Mouse (Mus musculus) limb, embryonic 15.5 days (tissue): ENCODE data around the gene Rsbn1. TPM values are rescaled to one million over a fixed set of nuclear protein-coding genes. Genes with fewer than 3 reads are reported as not detected.

ENCODE experiments used
- ATAC-seq: fragments of 200-750 bp; cut with Nextera tagmentation; 2 replicates; pipeline ENCODE4 v1.8.0; 2017; ENCODE audit warnings: low read depth, moderate TSS enrichment; ENCODE audit not compliant: insufficient number of reproducible peaks, low FRiP score, low TSS enrichment
- H3K27ac ChIP-seq: fragments of 300-500 bp; sonication (generic); 2 replicates; pipeline ENCODE4 v1.5.1; 2015; ENCODE audit warnings: moderate library complexity, mild to moderate bottlenecking, inconsistent platforms
- H3K27me3 ChIP-seq: fragments of 300-500 bp; sonication (generic); 2 replicates; pipeline ENCODE4 v1.6.1; 2015; ENCODE audit warnings: inconsistent platforms
- H3K36me3 ChIP-seq: fragments of 300-500 bp; sonication (generic); 2 replicates; pipeline ENCODE4 v1.6.1; 2015; ENCODE audit warnings: inconsistent platforms
- H3K4me1 ChIP-seq: fragments of 300-500 bp; sonication (generic); 2 replicates; pipeline ENCODE4 v1.6.1; 2015; ENCODE audit warnings: inconsistent platforms
- H3K4me2 ChIP-seq: fragments of 300-500 bp; sonication (generic); 2 replicates; pipeline ENCODE4 v1.6.1; 2015; ENCODE audit warnings: mild to moderate bottlenecking, inconsistent platforms
- H3K4me3 ChIP-seq: fragments of 300-500 bp; sonication (generic); 2 replicates; pipeline ENCODE4 v1.5.1; 2015; ENCODE audit warnings: mild to moderate bottlenecking, inconsistent platforms
- H3K9ac ChIP-seq: fragments of 300-500 bp; sonication (generic); 2 replicates; pipeline ENCODE4 v1.6.1; 2015; ENCODE audit warnings: inconsistent platforms
- H3K9me3 ChIP-seq: fragments of 300-500 bp; sonication (generic); 2 replicates; pipeline ENCODE4 v1.6.1; 2016; ENCODE audit warnings: inconsistent platforms
- WGBS: fragments of 180-500 bp; shearing (Covaris S2); methylation state at CpG from one replicate; pipeline ENCODE4 v1.1.7; 2015; 5-methylcytosine and 5-hydroxymethylcytosine counted together
- polyA plus RNA-seq: library from polyadenylated mRNA; unstranded; fragments of >200 nt; fragmentation: Nextera tagmentation; extraction: Ambion mirVana; gene quantifications from 2 replicates; pipeline ENCODE4 v1.2.1, GENCODE M21; 2015

Gene Rsbn1
- polyA plus RNA-seq, 1 experiment from 2014 or later: 10.8 TPM

DNA sequence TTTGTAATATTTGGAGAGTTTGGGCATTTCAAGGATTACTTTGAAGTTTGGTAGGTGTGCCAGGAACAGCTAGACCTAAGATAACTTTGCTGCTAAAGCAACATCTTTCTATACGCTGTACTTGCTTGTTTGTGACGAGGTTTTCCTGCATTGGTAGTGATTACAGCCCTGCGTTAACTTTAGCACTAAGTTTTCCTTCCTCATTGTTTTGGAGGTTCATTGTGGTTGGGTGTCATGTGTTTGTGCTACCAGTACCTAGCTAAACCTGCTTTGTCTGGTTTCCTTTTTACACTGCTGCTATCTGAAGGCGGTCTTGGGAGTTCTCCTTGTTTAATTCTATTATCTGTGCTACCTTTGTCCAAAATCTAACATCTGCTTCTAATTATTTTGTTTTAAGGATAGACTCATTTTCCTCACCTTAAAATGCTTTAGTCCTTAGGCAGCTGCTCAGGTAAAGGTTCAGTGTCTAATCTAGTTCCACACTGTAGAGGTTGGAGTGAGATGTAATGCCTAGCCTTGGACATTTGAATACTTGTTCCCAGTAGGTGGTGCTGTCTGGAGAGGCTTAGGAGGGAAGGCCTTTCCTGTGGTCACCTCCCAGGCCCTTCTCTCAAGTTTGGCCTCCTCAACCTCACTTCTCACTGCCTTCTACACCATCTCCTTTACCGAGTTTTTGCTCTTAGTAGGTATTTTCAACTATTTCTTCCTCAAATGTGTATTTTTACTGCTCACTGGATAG, 96.2 kb downstream of the Rsbn1 start:
- Histone ChIP-seq H3K4me1 (no peaks in the 10 kb centered on the region), H3K4me2 (no peak overlapping the region), H3K9ac (no peak overlapping the region), H3K36me3 (peaks cover 32% of the 10 kb centered on the region), H3K9me3 (no peaks in the 10 kb centered on the region), H3K4me3 (no peak overlapping the region), H3K27ac (no peak overlapping the region), H3K27me3 (no peaks in the 10 kb centered on the region)
- 89% methylated on average over 5 of the region's 5 CpGs for WGBS
- no peak for ATAC-seq

DNA sequence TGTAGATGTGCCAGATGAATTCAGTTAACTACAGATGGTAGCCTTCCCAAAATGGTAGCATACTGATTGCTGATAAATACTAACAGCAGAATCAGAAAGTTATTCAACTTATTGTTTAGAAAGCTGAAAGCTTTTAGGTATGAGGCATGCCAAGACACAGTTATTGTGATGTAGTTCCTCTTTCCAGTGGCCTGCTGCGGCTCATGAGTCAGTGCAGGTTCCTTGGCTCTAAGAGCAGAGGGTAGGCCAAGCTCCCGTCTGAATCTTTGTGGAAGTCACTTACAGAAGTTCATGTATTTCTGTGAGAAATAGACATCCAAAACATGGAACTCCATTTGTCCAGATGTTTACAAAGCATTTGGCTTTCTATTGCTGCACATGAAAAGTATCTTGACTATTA, 98.1 kb downstream of the Rsbn1 start:
- H3K4me2 ChIP-seq: no peak overlapping the region
- 90% methylated on average over 2 of the region's 2 CpGs for WGBS
- no peak overlapping the region for H3K9ac ChIP-seq
- H3K4me3 ChIP-seq: no peak overlapping the region
- no peaks in the 10 kb centered on the region for H3K9me3 ChIP-seq
- no peak overlapping the region for H3K27ac ChIP-seq
- no peaks in the 10 kb centered on the region for H3K4me1 ChIP-seq
- ATAC-seq: no peak
- H3K36me3 ChIP-seq: peaks cover 29% of the 10 kb centered on the region
- no peaks in the 10 kb centered on the region for H3K27me3 ChIP-seq

Other genes with a start within 250 kb of the Rsbn1 start
- gene Olfml3, start 176.1 kb upstream of the Rsbn1 start, polyA plus RNA-seq: 71.8 and 79.7 TPM in 2 replicates
- gene Gm10964, start 174.8 kb upstream of the Rsbn1 start, polyA plus RNA-seq: not detected in 2 replicates
- gene Hipk1, start 122.6 kb upstream of the Rsbn1 start, polyA plus RNA-seq: 10.4 and 10.8 TPM in 2 replicates
- gene Dclre1b, start 104.7 kb upstream of the Rsbn1 start, polyA plus RNA-seq: 23.2 and 24.6 TPM in 2 replicates
- 21.7 and 23.4 TPM in 2 replicates for gene Ap4b1, start 104.6 kb upstream of the Rsbn1 start, polyA plus RNA-seq
- 0.64 and 0.73 TPM in 2 replicates for gene Gm43064, start 104.5 kb upstream of the Rsbn1 start, polyA plus RNA-seq
- 0.46 and 0.87 TPM in 2 replicates for gene Bcl2l15, start 81.5 kb upstream of the Rsbn1 start, polyA plus RNA-seq
- 0.94 and 1.1 TPM in 2 replicates for gene Ptpn22, start 54.3 kb upstream of the Rsbn1 start, polyA plus RNA-seq
- 23.0 and 28.8 TPM in 2 replicates for gene Phtf1, start 54.0 kb downstream of the Rsbn1 start, polyA plus RNA-seq